In the genomic region with DNA sequence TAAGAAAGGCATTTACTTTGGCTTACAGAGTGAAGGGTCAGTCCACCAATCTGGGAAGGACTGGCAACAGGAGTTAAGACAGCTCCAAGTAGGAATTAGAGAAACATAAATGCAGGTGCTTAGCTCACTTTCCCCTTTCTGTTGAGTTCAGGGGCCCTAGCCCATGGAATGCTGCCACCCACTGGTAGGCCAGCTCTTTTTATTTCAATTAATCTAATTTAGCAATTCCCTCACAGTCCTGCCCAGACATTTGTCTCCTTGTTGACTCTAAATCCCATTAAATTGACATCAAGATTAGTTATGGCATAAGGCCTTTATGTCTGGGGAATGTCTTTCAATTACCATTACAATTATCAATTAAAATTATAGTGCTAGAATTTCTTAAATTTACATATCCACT, we compare ENCODE assay signal across 8 mouse cellular contexts.
DNase-seq lines count a peak whose midpoint lies in the region; ATAC-seq lines count a peak whose summit lies in the region.
"Had no signal": no experiment of that assay in that cellular context is flagged by ENCODE, and none has a peak within 500 bp of the region (broad histone marks: within the 10 kb centered on the region; RNA-seq: fewer than 3 reads in every experiment).

No protein-coding gene starts in this region.

- no peak overlapping the region for H3K9ac ChIP-seq in hindbrain, embryonic 11.5 days (ENCODE audit: low read depth, low read length)
- no peak overlapping the region for H3K9ac ChIP-seq in hindbrain, embryonic 16.5 days (ENCODE audit: low read depth, low read length)
- H3K9ac ChIP-seq: neural tube, embryonic 13.5 days had no signal

- H3K9me3 ChIP-seq in hindbrain, embryonic 11.5 days (ENCODE audit: control insufficient read depth, low read length), result no peaks in the 10 kb centered on the region
- H3K9me3 ChIP-seq in hindbrain, embryonic 16.5 days (ENCODE audit: control insufficient read depth, low read length), result no peaks in the 10 kb centered on the region
- H3K9me3 ChIP-seq: neural tube, embryonic 13.5 days had no signal

- no peak overlapping the region for H3K27ac ChIP-seq in hindbrain, embryonic 11.5 days (ENCODE audit: low read depth, low read length)
- H3K27ac ChIP-seq in hindbrain, embryonic 16.5 days (ENCODE audit: low read depth, low read length), result no peak overlapping the region
- H3K27ac ChIP-seq: neural tube, embryonic 13.5 days had no signal

- no peaks in the 10 kb centered on the region for H3K4me1 ChIP-seq in hindbrain, embryonic 11.5 days (replicated peaks; ENCODE audit: control insufficient read depth, insufficient read depth, low read length)
- H3K4me1 ChIP-seq in hindbrain, embryonic 16.5 days (ENCODE audit: control insufficient read depth, insufficient read depth, low read depth, low read length), result no peaks in the 10 kb centered on the region

- H3K4me2 ChIP-seq in hindbrain, embryonic 11.5 days (replicated peaks; ENCODE audit: low read depth, low read length), result no peak overlapping the region
- no peak overlapping the region for H3K4me2 ChIP-seq in hindbrain, embryonic 16.5 days (ENCODE audit: low read length)
- H3K4me2 ChIP-seq: neural tube, embryonic 13.5 days had no signal

- no peaks in the 10 kb centered on the region for H3K27me3 ChIP-seq in hindbrain, embryonic 11.5 days (ENCODE audit: control insufficient read depth, insufficient read depth, low read length)
- H3K27me3 ChIP-seq in hindbrain, embryonic 16.5 days (replicated peaks; ENCODE audit: control insufficient read depth, insufficient read depth, low read length), result no peaks in the 10 kb centered on the region
- H3K27me3 ChIP-seq: neural tube, embryonic 13.5 days had no signal

- no peak overlapping the region for H3K4me3 ChIP-seq in hindbrain, embryonic 11.5 days (ENCODE audit: low read depth, low read length)
- H3K4me3 ChIP-seq in hindbrain, embryonic 16.5 days (ENCODE audit: low read length), result no peak overlapping the region
- H3K4me3 ChIP-seq: neural tube, embryonic 13.5 days had no signal

- DNase-seq in hindbrain, embryonic 11.5 days (ENCODE audit: low spot score), result peak; percentile 27
- DNase-seq in right cerebral cortex, postnatal 14 days, result peak; percentile 11
- no peak for DNase-seq in right cerebral cortex, postnatal 36 days (ENCODE audit: low spot score in 2 of 2)
- DNase-seq in embryo, embryonic 9.5 days (ENCODE audit: extremely low spot score), result peak; percentile 2
- DNase-seq in lung, adult 18-20 months, result no peak

- ATAC-seq in hindbrain, embryonic 11.5 days (ENCODE audit: low FRiP score), result no peak
- ATAC-seq in hindbrain, embryonic 16.5 days, result no peak
- no peak for ATAC-seq in erythroblast, adult 5-6 weeks (replicated peaks; ENCODE audit: low FRiP score, poor library complexity, severe bottlenecking)

- no peaks in the 10 kb centered on the region for H3K36me3 ChIP-seq in hindbrain, embryonic 11.5 days (ENCODE audit: control insufficient read depth, insufficient read depth, low read length)
- no peaks in the 10 kb centered on the region for H3K36me3 ChIP-seq in hindbrain, embryonic 16.5 days (ENCODE audit: control insufficient read depth, insufficient read depth, low read length)
- H3K36me3 ChIP-seq: neural tube, embryonic 13.5 days had no signal

Comparison
In these comparisons a context has a peak if more than half of its experiments do, and no peak if none do; other contexts are left out.
1. DNase-seq: peak in hindbrain, embryonic 11.5 days (single experiment), right cerebral cortex, postnatal 14 days (single experiment) and embryo, embryonic 9.5 days (single experiment); none in right cerebral cortex, postnatal 36 days (0 of 2) and lung, adult 18-20 months (0 of 2).